Mouse (Mus musculus) urinary bladder, postnatal 10 days (tissue): Measurements from ENCODE around the gene Zfp952.
"Not testable (repeated sequence)": the region's sequence is repeated elsewhere in the genome, so short reads cannot be mapped to it uniquely, and the experiment has no call there.

Source experiments
- DNase-seq: peaks from one replicate; pipeline ENCODE4 v3.0.0; 2022; ENCODE audit warnings: low spot score

Gene Zfp952

DNA sequence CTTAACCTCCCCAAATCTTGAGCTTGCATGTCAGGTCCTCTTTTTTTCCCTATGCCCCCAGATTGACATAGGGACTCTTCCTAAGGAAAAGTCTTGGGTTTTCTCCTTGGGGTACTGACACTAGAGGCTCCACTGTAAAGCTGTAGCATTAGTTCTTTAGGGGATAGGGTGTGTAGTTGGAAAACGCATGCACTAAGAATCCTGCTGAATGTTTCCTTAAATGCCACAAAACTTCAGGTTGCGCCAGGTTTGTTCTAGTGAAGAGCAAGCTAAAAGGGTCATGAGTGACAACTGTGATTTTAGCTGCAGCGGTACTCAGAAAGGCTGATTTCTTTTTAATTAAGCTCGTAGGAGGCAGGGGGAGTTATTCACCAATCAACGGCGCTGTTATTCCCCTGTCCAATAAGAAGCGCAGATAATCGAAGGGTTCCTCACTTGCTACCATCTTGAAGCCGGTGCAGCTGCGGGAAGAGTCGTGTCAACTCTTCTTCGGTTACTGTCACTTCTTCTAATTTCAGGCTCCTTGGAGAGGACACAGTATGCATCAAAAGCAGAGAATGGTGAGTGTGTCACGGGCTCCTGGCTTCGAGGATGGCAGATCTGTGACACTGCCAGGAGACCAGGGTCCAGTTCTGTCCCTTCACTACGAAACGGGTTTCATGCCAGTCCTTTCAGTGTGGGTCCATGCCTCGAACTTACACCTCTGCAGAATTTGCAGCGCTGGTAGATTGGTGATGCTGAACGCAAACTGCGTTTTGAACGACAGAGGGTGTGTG, at the start of gene Zfp952:
Gene Zfp952 (plus strand): TSS at position 431 of the 776 bp plus-strand sequence.
- peak; percentile 40 for DNase-seq

DNA sequence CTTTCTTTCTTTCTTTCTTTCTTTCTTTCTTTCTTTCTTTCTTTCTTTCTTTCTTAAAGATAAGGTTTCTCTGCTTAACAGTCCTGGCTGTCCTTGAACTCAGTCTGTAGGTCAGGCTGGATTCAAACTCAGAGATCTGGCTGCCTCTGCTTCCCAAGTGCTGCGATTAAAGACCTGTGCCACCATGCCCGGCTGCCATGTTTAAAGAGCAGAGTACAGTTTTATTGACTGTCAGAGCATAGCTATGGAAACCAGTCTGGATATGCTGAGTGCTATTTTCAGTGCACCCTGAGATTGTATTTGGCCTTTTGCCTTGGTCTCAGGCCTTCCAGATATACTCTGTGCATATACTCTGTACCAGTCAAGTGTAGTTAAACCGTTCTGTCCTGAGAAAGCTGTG, 49.3 kb upstream of the Zfp952 start:
- DNase-seq = no peak

DNA sequence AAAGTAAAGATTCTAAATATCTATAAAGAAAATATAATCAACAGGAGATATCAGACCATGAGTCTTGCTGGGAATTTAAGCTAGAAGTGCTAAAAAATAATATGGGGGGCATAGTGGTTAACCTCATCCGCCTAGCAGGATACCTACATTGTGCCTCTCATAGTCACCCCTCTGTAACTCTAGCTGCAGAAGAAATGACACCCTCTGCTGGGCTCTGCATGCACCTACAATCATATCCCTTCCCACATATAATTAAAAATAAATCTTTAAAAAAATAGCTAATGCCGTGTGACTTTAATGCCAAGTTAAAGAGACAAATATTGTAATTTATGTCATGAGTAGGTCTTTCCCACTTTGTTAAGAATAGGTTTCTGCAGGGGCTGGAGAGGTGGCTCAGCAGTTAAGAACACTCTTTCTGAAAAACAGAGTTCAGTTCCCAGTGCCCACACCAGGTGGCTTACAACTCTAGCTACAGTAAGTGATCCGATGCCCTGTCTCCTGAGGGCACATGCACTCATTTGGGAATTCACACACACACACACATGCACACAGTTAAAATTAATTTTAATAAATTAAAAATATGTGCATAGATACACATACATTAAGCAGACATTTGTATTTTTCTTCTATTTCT, 48.4 kb upstream of the Zfp952 start:
- no peak for DNase-seq

DNA sequence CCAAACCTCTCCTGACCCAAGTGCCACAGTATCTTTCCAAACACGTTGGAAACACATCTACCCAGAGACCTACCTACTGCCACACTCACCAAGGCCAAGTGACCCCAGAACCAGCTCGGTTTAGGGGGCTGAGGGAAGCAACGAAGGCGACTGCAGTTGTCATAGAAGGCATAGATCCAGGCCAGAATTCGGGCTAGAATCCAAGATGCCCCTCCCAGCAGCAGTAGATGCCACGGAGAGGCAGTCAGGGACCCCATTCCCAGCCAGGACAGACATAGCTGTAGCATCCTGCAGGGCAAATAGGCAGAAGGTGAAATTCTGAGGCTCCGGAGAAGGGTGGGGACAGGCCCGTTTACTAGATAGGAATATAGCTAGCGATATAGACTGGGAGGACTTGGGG, 46.2 kb upstream of the Zfp952 start:
- no peak for DNase-seq

DNA sequence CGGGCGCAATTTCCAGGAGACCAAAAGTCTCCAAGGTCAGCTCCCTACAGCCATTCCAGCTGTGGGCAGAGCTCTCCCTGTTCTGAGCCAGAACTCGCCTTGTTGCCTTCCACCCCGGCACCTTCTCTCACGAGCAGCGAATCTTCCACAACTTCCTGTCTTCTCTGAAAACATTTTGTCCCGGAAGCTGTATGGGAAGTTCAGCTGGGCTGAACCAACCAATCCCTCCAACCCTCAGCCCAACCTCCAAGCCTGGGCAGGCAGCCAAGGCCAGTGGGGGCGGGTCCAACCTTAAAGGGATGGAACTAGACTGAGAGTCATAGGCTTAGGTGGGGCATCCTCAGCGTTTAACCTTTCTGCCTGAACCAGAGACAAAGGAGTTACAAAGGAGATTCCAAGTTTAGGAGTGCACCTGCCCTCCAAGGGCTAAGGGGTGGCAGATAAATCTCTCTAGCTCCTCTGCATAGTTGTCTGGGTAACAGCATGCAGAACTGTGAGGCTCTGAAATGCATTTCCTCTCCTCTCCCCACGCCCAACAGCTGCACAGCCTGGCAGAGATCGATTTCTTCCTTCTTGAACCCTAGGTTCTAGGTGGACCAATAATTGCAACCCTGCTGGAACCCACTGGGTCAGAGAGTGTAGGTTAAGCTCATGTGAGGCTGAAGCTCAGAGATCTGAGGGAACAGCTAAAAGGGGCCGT, 45.6 kb upstream of the Zfp952 start, which contains the start of gene Cyp4f13:
Gene Cyp4f13 (minus strand): TSS at position 188 of the 700 bp plus-strand sequence.
- DNase-seq = peak; percentile 96

DNA sequence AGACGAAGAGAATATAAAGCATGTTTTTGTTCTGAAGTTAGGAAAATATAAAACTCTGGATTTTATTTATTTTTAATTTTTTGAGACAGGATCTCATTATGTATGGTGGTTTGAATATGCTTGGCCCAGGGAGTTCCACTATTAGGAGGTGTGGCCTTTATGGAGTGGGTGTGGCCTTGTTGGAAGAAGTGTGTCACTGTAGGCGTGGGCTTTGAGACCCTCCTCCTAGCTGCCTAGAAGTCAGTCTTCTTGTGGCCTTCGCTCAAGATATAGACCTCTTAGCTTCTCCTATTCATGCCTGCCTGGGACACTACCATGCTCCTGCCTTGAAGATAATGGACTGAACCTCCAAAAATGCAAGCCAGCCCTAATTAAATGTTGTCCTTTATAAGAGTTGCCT, 42.8 kb upstream of the Zfp952 start:
- no peak for DNase-seq

DNA sequence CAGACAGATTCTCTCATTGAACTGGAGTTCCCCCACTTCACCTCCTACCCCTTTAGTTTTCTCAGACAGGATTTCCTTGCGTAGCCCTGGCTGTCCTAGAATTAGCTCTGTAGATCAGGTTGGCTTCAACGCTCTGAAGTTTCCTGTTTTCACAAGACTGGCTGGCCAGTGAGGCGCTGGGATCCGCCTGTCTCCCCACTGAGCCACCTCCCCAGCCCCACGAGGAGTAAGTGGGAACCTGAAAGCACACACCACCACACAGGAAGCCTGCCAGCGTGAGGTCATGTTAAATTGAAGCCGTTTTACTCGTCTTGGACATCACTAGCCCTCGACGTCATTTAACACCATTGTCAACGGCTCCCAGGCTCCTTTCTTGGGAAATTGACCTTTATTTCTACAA, 41.9 kb upstream of the Zfp952 start:
- no peak for DNase-seq

DNA sequence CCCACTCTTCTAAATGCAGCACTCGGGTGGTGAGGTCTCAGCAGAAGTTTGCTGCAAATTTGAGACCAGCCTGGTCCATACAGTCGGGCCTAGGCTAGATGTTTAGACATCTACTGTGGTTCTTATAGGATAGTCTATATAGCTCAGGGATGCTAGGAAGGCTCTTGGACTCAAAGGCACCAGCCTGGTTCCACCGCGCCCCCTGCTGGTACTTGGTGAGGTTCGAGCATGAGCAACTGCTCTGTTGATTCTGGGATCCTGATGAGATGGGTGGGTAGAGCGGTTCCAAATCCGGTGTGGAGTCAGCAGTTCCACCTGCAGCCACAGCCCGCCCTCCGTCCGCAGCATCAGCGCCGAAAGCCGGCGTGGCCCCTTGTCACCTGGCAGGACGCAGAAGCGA, 41.5 kb upstream of the Zfp952 start:
- peak; percentile 49 for DNase-seq

DNA sequence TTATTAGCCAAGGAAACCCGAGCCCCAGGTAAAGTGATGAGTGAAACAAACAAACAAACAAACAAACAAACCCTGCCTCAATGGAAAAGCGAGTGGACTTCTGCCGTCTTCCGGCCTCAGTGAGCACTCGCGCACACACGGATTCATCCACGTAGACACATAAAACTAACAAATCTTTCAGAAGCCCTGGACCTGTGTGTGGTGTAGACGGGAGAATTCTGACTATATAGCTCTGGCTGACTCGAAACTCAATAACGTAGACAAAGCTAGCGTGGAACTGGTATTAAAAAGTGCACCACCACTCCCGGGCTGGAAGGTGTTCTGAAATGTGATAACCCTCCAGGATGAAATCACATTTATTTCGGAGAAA, 27.7 kb upstream of the Zfp952 start:
- DNase-seq = no peak

DNA sequence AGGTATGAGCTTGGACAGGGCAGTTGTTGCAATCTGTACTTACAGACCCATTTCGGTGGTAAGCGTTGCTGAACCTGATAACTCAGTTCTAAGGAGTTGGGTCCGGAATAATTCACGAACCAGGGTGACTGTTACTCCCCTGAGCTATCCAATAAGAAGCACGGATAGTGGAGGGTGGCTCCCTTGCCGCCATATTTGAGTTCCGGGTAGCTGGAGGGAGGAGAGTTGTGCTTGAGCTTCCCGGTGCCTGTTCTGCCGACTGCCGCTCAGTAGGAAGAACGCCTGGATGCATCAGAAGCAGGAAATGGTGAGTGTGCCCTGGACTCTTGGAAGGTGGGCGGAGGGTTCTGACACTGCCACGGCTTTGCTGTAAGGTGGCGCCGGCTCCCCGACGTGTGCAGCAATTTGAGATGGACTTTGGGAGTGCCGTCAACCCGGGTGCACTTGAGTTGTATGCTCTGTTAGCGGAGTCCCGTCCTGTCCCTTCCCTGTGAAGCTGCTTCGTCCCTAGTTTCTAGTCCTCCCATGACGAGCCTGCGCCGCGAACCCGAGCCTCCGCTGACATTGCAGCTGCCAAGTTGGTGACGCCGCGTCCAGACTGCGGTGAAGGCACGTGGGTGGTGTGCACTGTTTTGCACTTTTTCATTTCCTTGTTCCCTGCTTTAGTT, 27.2 kb upstream of the Zfp952 start, which contains the start of gene Zfp472:
Gene Zfp472 (plus strand): TSS at position 192 of the 668 bp plus-strand sequence.
- peak; percentile 46 for DNase-seq

DNA sequence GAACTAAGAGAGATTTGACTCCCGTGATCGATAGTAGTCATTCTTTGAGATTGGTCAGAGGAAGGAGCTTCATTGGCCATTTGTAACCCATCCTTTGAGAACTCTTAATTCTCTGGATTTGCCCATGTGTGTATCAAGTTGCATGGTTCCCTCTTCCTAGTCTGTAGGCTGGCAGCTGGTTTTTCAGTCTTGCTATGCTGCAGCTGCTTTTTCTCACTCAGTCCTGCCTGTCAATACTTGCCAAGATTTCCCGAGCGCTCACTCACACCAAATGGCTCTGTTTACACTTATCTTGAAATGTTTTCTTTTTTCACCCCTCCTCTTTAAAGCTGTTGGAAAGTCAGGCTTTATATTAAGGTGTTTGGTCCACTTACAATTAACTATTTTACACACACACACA, 11.6 kb upstream of the Zfp952 start:
- no peak for DNase-seq

DNA sequence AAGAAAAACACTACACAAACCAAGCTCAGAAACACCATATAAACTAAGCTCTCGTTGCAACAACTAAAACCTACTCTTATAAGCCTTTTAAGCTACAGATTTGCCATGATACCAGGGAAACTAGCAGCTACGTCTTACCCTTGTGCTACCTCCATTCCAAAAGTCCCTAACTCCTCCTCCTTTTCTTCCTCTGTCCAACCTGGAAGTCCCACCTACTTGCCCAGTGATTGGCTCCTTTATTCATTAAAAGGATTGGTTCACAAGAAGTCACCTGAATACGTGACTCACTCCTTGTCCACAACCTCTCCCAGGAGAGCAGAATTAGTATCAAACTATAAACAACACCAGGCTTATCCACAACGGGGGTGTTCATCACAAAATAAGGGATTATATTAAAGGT, 6.6 kb upstream of the Zfp952 start:
- no peak for DNase-seq

DNA sequence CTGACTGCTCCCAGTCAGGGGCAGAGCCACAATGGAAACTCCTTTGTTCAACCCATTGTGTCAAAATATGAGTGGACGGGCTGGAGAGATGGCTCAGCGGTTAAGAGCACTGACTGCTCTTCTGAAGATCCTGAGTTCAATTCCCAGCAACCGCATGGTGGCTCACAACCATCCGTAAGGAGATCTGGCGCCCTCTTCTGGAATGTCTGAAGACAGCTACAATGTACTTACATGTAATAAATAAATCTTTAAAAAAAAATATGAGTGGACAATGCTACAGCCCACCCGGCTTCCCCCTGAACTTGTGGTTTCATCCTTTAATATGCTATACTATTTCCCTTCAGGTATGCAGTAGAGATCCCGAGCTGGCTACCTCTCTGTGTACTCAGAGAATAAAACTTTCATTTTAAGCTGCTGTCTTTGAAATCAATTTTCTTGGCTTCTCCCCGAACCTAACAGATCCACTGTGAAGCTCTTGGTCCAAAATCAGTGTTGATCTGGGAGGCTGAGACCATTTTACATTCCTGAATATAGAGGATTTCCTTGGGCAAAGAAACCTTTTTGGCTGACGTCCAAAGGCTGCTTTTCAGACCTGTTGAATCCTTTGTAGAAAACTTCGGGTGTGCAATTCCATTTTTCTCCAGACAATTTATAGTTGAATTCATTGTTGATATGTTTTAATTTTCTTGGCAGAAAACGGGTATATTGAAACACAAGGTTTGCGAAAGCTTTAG, 797 bp upstream of the Zfp952 start:
- no peak for DNase-seq

DNA sequence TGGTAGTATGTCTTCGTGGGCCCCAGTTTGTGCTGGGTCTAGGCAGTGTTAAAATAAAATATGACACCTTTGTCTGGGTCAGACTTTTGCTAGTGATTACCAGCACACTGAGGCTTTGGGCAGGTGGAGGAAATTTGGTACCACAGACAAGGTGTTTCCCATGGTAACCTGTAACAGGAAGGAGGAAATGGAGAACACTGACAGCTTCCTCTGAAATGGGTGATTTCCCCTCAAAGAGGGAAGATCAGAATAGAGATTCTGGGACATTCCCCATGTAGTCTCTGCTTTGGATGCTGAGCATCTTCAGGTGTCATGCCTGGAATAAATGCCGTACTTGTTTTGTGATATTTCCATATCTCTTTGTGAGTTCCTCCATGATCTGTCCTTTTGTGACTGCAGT, 5.6 kb downstream of the Zfp952 start:
- DNase-seq = no peak

DNA sequence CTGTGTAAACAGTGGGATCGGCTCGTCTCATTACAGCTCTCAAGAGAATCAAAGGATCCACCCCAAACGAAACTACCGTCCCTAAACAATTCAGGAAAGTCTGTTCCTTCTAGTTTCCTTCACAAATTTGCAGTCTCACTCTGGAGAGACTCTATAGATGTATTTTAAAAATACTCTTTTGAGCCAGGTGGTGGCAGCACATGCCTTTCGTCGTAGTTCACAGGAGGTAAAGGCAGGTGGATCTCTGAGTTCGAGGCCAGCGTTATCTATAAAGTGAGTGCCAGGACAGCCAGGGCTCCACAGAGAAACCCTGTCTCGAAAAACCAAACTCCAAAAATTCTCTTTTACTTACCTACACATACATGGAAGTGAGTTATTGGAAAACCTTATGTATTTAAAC, 15.4 kb downstream of the Zfp952 start:
- DNase-seq = no peak

DNA sequence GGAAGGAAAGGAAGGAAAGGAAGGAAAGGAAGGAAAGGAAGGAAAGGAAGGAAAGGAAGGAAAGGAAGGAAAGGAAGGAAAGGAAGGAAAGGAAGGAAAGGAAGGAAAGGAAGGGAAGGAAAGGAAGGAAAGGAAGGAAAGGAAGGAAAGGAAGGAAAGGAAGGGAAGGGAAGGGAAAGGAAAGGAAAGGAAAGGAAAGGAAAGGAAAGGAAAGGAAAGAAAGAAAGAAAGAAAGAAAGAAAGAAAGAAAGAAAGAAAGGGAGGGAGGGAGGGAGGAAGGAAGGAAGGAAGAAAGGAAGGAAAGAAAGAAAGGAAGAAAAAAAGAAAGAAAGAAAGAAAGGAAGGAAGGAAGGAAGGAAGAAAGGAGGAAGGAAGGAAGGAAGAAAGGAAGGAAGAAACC, 27.5 kb downstream of the Zfp952 start:
- DNase-seq = not testable (repeated sequence)

DNA sequence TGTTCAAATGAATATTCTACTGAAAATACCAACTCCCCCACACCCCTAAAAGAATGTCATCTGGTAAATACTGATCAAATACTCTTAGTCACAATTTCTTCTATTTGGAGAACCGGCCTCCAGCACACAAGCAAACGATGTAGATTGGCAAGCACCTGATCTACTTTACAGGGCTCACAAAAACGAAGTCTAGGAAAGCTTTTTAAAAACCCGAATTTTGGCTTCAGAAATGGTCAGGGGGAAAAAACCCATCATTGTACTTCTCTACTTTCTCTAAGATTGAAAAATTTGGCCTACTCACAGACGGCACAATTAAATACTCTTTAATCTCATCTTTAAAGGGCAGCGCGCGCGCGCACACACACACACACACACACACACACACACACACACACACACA, 39.4 kb downstream of the Zfp952 start:
- no peak for DNase-seq

DNA sequence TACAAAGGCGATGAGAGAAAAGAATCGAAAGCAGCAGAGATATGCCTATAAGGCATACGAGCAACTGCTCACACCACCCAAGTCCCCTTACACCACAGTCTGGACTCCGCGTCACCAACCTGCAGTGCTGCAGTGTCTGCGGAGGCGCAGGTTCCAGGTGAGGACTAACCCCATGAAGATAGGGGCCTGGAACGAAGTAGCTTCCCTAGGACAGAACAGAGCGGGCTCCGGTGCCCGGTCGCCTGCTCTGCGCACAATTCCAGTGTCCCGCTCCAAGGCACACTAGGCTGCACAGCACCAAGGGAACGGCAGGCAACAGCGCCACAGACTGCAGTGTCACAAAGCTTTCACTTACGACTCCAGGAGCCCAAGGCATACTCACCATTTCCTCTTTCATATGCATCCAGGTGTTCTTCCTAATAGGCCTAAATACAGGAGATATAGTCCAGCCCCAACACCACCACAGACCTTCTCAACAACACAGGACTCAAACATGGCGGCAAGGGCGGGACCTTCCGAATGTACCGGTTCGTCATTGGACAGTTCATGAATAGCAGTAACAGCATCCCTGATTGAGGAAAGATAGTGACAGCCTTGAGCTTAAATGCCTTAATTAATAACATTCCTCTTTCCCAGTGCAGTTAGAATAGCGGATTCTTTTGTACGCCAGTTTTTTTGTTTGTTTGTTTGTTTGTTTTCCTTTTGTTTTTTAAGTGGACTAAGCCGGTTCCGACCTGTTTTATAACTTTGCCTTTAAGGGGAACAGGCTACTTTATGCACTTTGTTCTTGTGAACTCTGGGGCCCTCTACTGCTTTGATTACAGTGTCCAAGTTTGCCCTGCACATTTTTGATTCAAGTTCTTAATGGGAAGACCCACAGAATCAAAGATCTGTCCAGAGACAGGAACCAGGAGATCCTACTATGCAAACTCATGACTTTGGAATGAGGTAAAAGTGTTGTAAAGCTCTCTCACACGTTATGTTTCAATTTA, 40.3 kb downstream of the Zfp952 start, which contains the start of gene Zfp763:
Gene Zfp763 (minus strand): TSS at position 503 of the 992 bp plus-strand sequence.
- no peak for DNase-seq
